Mouse (Mus musculus) c-Kit-negative CD71-positive TER-119-positive erythroid progenitor cells, embryonic 14.5 days (primary cell): ENCODE data around the gene Polr3f.

Experiments
- DNase-seq: peaks from one replicate; pipeline ENCODE4 v3.0.0-alpha.2; 2013; ENCODE audit warnings: low read depth, low spot score

Gene Polr3f

DNA sequence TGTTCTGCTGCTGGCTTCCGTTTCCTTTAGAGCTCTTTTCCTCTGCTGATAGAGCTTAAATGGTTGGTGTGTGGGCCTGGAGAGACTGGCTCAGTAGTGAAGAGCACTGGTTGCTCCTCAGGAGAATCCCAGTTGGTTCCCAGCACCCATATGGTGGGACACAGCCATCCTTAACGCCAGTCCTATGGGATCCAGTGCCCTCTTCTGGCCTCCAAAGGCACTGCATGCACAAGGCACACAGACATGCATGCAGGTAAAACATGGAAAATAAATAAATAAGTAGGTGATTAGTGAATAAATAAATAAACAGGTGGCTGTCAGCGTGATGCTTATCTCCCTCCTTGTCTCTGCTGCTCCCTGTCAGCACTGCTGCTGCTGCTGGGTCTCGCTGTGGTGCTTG, 61.2 kb downstream of the Polr3f start:
- no peak for DNase-seq
